Mouse (Mus musculus): ENCODE data around the gene Myrfl. TPM values are rescaled to one million over a fixed set of nuclear protein-coding genes. Genes with fewer than 3 reads are reported as not detected.

Myrfl gene
- polyA plus RNA-seq, 1 experiment from 2014 or later = 0.28 TPM

DNA sequence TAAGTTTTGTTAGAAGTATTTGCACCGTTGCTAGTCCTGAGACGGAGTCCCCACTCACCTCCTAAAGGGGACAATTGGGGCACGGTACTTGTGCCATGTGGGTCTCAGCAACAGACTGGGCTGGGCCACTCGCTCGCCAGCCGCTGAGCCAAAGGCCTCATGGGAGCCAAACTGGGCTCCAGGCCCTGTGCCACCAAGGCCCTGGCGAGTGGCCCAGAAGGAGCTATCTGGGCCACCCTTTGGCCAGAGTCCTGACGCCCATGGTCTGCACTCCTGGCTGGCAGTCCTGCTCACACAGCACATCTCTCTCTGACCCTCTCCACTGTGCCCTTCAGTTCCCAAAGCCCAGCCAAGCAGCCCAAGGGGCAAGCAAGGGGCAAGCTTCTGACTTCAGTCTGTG is 161.1 kb downstream of the Myrfl start:
- H3K27ac ChIP-seq (ENCODE audit: poor library complexity, severe bottlenecking) = no peak overlapping the region
- no peak overlapping the region for H3K4me2 ChIP-seq
- H3K9ac ChIP-seq = no peak overlapping the region
- H3K4me3 ChIP-seq = no peak overlapping the region
- H3K9me3 ChIP-seq (replicated peaks) = no peaks in the 10 kb centered on the region
- peaks cover 13% of the 10 kb centered on the region for H3K4me1 ChIP-seq (replicated peaks)
- H3K36me3 ChIP-seq = no peaks in the 10 kb centered on the region
- ATAC-seq (ENCODE audit: insufficient number of reproducible peaks, low FRiP score) = peak; percentile 29; the same call in 1 of the 2 replicates
- no peaks in the 10 kb centered on the region for H3K27me3 ChIP-seq (replicated peaks)
- 86% methylated on average over 8 of the region's 8 CpGs for WGBS

- no peak overlapping the region for H3K4me3 ChIP-seq
- H3K9ac ChIP-seq = no peak overlapping the region
- no peaks in the 10 kb centered on the region for H3K27me3 ChIP-seq (replicated peaks)
- 47% methylated on average over 7 of the region's 7 CpGs for WGBS
- no peak overlapping the region for H3K4me2 ChIP-seq
- H3K4me1 ChIP-seq (replicated peaks) = 0 out of 2 replicates have a peak, but pooled peaks cover 2% of the 10 kb centered on the region
- H3K36me3 ChIP-seq = no peaks in the 10 kb centered on the region
- no peak for ATAC-seq (ENCODE audit: insufficient number of reproducible peaks, low FRiP score)
- no peaks in the 10 kb centered on the region for H3K9me3 ChIP-seq (replicated peaks)
- H3K27ac ChIP-seq (ENCODE audit: poor library complexity, severe bottlenecking) = no peak overlapping the region
Observed at GRCm38 (mm10) chr10:116733651-116734050, 163.1 kb downstream of the Myrfl start.

DNA sequence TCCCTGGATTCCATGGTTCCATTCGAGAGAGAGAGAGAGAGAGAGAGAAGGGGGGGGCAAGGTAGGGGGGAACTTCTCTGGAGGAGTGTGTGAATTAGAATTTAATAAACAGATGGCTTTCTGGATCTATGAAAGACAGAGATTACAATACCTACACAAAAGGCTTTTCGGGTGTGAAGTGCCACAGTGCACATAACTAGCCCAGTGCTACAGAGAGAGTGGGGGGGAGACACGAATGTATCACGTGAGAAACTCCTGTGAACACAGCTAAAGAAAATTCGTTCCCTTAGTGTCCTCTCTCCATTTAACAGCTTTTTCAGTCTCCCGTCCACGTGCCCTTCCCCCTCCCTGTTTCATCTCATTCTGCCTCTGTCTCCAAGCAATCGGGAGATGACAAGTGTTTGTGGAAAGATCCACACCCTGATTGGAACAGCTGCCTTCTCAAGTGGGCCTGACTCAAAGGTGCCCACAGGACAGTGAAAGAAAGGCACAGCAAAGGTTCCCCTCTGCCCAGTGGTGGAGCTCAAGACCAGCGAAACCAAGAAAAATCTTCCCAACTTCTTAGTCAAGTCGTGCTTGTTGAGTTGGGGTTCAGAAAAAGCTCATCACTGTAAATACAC is 166.6 kb downstream of the Myrfl start:
- no peak for ATAC-seq (ENCODE audit: insufficient number of reproducible peaks, low FRiP score)
- H3K4me1 ChIP-seq (replicated peaks) = peaks cover 15% of the 10 kb centered on the region
- WGBS = 68% methylated on average over 10 of the region's 10 CpGs
- no peak overlapping the region for H3K4me2 ChIP-seq
- no peak overlapping the region for H3K27ac ChIP-seq (ENCODE audit: poor library complexity, severe bottlenecking)
- H3K27me3 ChIP-seq (replicated peaks) = no peaks in the 10 kb centered on the region
- H3K9ac ChIP-seq = no peak overlapping the region
- no peaks in the 10 kb centered on the region for H3K9me3 ChIP-seq (replicated peaks)
- H3K36me3 ChIP-seq = no peaks in the 10 kb centered on the region
- no peak overlapping the region for H3K4me3 ChIP-seq

GRCm38 (mm10) chr10:116728860-116729259 is 167.9 kb downstream of the Myrfl start:
- no peak for ATAC-seq (ENCODE audit: insufficient number of reproducible peaks, low FRiP score)
- no peak overlapping the region for H3K4me3 ChIP-seq
- H3K27me3 ChIP-seq (replicated peaks) = no peaks in the 10 kb centered on the region
- H3K27ac ChIP-seq (ENCODE audit: poor library complexity, severe bottlenecking) = no peak overlapping the region
- H3K9ac ChIP-seq = no peak overlapping the region
- H3K36me3 ChIP-seq = no peaks in the 10 kb centered on the region
- no peak overlapping the region for H3K4me2 ChIP-seq
- 81% methylated on average over 8 of the region's 10 CpGs for WGBS
- H3K9me3 ChIP-seq (replicated peaks) = no peaks in the 10 kb centered on the region
- peaks cover 15% of the 10 kb centered on the region for H3K4me1 ChIP-seq (replicated peaks)

- Histone ChIP-seq H3K9me3 (replicated peaks) (no peaks in the 10 kb centered on the region), H3K4me2 (peak overlapping the region; percentile 63), H3K4me1 (replicated peaks) (peaks cover 15% of the 10 kb centered on the region), H3K27me3 (replicated peaks) (no peaks in the 10 kb centered on the region), H3K9ac (peak overlapping the region; percentile 17), H3K4me3 (peak overlapping the region; percentile 29), H3K27ac (ENCODE audit: poor library complexity, severe bottlenecking) (peak overlapping the region; percentile 42; the same call in 1 of the 2 replicates), H3K36me3 (no peaks in the 10 kb centered on the region)
- no peak for ATAC-seq (ENCODE audit: insufficient number of reproducible peaks, low FRiP score)
- WGBS = 12% methylated on average over 14 of the region's 14 CpGs
Observed at GRCm38 (mm10) chr10:116727702-116728298, 168.9 kb downstream of the Myrfl start.

Other genes starting within 250 kb of the Myrfl start
- gene Rab3ip, start 53.9 kb upstream of the Myrfl start, polyA plus RNA-seq (2016; fragmentation: Nextera tagmentation; extraction: Ambion mirVana) = 62.3 and 65.7 TPM in 2 replicates
- gene Gm10271, start 75.7 kb upstream of the Myrfl start, polyA plus RNA-seq (2016; fragmentation: Nextera tagmentation; extraction: Ambion mirVana) = not detected in 2 replicates
- gene Best3, start 89.4 kb upstream of the Myrfl start, polyA plus RNA-seq (2016; fragmentation: Nextera tagmentation; extraction: Ambion mirVana) = 0.13 and 0.50 TPM in 2 replicates
- 52.9 and 57.4 TPM in 2 replicates for gene Lrrc10, start 148.4 kb upstream of the Myrfl start, polyA plus RNA-seq (2016; fragmentation: Nextera tagmentation; extraction: Ambion mirVana)
- 171 and 182 TPM in 2 replicates for gene Cct2, start 166.9 kb upstream of the Myrfl start, polyA plus RNA-seq (2016; fragmentation: Nextera tagmentation; extraction: Ambion mirVana)

Data from heart, embryonic 12.5 days (tissue).